Mouse (Mus musculus) heart, embryonic 10.5 days (tissue): ENCODE data around the gene Cct3. TPM values are rescaled to one million over a fixed set of nuclear protein-coding genes. Genes with fewer than 3 reads are reported as not detected.

Experiments
- DNase-seq: peaks from one replicate; pipeline ENCODE4 v3.0.0-alpha.2; 2017; ENCODE audit warnings: low spot score
- H3K27ac ChIP-seq: fragments of 300-500 bp; sonication (generic); 2 replicates; pipeline ENCODE4 v1.5.1; 2016; ENCODE audit warnings: mild to moderate bottlenecking
- H3K27me3 ChIP-seq: fragments of 300-500 bp; sonication (generic); 2 replicates; pipeline ENCODE4 v1.6.1; 2016; ENCODE audit warnings: mild to moderate bottlenecking; ENCODE audit not compliant: poor library complexity, insufficient read depth, severe bottlenecking
- H3K36me3 ChIP-seq: fragments of 300-500 bp; sonication (generic); 2 replicates; pipeline ENCODE4 v1.6.1; 2016; ENCODE audit warnings: mild to moderate bottlenecking, moderate library complexity
- H3K4me1 ChIP-seq: fragments of 300-500 bp; sonication (generic); 2 replicates; pipeline ENCODE4 v1.6.1; 2016; ENCODE audit warnings: mild to moderate bottlenecking
- H3K4me3 ChIP-seq: fragments of 300-500 bp; sonication (generic); 2 replicates; pipeline ENCODE4 v1.5.1; 2016; ENCODE audit warnings: mild to moderate bottlenecking, moderate library complexity
- H3K9me3 ChIP-seq: fragments of 300-500 bp; sonication (generic); 2 replicates; pipeline ENCODE4 v1.6.1; 2016; ENCODE audit warnings: mild to moderate bottlenecking, moderate library complexity
- WGBS: fragments of 180-500 bp; shearing (Covaris S2); methylation state at CpG from one replicate; pipeline ENCODE4 v1.1.7; 2016; 5-methylcytosine and 5-hydroxymethylcytosine counted together
- polyA plus RNA-seq: library from polyadenylated mRNA; unstranded; fragments of >200 nt; fragmentation: Nextera tagmentation; extraction: Ambion mirVana; gene quantifications from 2 replicates; pipeline ENCODE4 v1.2.1, GENCODE M21; 2016

Gene Cct3
- polyA plus RNA-seq, 1 experiment from 2014 or later = 718 TPM

DNA sequence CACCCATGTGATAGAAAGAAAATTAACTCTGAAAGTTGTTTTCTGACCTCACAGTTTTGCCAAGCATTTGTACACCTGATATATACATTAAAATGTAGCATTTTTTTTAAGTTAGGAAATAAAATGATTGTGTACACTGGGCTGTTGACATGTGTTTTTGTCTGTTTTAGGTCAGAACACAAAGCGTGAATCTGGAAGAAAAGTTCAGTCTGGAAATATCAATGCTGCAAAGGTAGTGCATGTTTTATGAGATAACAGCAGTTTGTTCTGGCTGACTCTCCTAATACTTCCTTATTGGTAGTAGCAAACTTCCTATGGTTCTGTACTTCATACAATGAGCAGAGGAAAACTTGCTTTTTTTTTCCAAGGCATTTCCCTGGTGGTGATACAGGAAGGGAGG lies 2.3 kb downstream of the Cct3 start:
- peaks cover 56% of the 10 kb centered on the region for H3K36me3 ChIP-seq
- WGBS = 81% methylated on average over 1 of the region's 1 CpGs
- no peak overlapping the region for H3K27ac ChIP-seq
- H3K9me3 ChIP-seq = no peaks in the 10 kb centered on the region
- peaks cover 13% of the 10 kb centered on the region for H3K4me1 ChIP-seq
- H3K27me3 ChIP-seq = no peaks in the 10 kb centered on the region
- no peak for DNase-seq
- no peak overlapping the region for H3K4me3 ChIP-seq

DNA sequence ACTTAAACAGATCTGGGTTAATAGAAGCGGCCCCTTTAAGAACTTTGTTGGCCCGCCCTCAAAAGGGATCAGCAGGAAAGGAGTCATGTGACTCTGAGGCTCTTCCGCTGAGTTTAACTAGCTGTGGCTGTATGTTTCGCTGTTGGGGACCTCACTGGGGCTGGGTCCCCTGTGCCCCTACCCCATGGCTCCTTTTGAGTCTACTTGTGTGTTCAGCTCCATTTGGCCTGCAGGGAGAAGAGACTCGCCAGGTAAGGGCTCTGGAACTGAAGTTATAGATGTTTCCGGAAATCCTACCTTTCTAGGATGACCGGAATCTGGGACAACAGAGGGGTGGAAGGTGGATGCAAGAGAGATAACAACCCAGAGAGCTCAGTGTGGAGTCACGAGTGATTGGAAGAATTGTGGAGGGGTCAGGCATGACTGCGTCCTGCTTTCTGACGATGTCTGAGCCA lies 28.1 kb downstream of the Cct3 start, which contains the start of gene Glmp:
Gene Glmp, plus strand, starts transcription at position 73 of the 455 bp plus-strand sequence.
- Histone ChIP-seq H3K36me3 (peaks cover 71% of the 10 kb centered on the region), H3K4me3 (peak within 1 kb of the TSS; percentile 74), H3K9me3 (no peaks in the 10 kb centered on the region), H3K27me3 (no peaks in the 10 kb centered on the region), H3K4me1 (peaks cover 13% of the 10 kb centered on the region), H3K27ac (peak within 1 kb of the TSS; percentile 81)
- peak; percentile 86 for DNase-seq
- WGBS = under 1% methylated on average over 10 of the region's 10 CpGs

DNA sequence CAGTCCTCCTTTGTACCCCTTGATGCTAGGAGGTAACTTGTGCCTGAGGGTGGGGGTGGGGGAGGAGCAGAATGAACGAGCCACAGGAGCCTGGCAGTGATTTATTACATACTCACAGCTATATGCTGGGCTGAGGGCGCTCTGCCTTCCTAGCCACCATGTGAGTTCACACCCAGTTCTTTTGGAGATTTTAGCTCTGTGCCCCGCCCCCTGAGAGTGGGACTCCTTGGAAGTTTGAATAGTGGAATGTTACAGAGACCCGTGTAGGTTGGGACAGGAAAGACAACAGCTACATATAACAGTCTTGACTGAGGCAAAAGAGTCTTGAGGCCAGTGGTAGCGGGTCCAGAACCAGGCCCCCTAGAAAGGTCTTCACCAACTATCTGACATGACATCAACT lies 32.0 kb downstream of the Cct3 start:
- Histone ChIP-seq H3K36me3 (peaks cover 38% of the 10 kb centered on the region), H3K4me1 (peaks cover 22% of the 10 kb centered on the region), H3K9me3 (no peaks in the 10 kb centered on the region), H3K27ac (no peak overlapping the region), H3K27me3 (peaks cover 10% of the 10 kb centered on the region), H3K4me3 (no peak overlapping the region)
- DNase-seq = no peak
- 78% methylated on average over 5 of the region's 5 CpGs for WGBS

DNA sequence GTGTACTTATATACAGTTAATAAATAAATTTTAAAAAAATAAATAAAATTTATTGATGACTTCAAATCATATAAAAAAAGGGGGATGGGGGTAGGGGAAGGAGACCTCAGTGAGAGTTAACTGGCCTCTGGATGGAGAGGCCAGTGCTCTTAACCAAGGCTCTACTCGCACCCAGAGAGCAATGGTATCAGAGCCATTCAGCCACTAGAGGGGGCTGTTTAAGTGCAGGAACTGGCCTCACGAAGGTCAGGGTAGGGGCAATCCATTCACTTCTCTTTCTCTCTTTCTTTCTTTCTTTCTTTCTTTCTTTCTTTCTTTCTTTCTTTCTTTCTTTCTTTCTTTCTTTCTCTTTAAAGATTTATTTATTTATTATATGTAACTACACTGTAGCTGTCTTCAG lies 34.4 kb downstream of the Cct3 start:
- H3K4me1 ChIP-seq = peaks cover 25% of the 10 kb centered on the region
- no peaks in the 10 kb centered on the region for H3K9me3 ChIP-seq
- H3K27me3 ChIP-seq = peaks cover 10% of the 10 kb centered on the region
- DNase-seq = no peak
- H3K27ac ChIP-seq = no peak overlapping the region
- H3K36me3 ChIP-seq = peaks cover 37% of the 10 kb centered on the region
- H3K4me3 ChIP-seq = no peak overlapping the region
- WGBS = 28% methylated on average over 2 of the region's 2 CpGs

DNA sequence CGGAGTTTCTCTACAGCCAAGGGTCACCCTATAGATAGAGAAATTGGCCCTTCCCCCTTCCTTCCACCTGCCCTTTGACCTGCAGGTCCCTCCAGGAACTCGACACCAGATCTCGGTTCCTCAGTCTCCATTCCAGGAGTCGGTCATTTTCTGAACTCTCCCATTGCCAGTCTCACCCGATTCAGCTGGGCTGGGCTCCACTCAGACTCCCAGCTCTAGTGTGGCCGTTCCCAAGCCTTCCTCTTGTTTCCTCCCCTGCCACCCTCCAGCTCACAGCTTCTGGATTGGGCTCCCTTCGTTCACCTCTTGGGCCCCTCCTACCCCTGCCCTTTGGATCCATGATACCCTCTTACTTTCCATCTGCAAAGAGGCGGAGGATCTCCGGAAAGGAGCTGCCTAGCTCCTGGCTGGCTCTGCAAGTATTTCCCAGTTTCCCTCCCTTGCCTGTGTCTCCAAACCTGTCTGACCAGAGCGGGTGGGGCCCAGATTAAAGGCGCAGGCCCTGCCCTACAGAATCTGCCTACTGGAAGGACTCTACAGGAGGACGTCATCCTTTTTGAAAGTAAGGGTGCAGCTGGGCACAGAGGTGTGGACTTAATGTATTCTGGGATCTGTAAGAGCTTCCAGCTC lies 37.2 kb downstream of the Cct3 start:
- peaks cover 16% of the 10 kb centered on the region for H3K36me3 ChIP-seq

DNA sequence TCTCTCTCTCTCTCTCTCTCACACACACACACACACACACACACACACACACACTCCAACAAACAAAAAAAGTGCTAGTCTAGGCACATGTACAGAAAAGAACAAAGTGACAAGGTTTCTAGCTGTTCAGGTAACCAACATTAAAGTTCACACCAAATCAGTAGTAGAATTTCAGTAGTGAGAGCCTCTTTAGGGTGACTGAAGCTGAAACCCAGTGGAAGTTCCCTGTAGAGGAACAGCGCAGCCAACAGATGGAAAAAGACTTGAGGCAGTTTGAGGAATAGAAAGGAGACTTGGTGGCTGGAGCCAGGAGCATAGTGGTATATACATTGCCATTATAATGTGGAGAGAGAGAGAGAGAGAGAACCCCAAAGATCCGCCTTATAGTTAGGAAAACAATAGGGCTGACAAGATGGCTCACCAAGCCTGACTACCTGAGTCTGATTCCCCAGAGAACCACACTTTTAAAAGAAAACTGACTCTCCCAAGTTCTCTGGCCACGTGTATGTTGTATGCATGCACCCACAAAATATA lies 38.1 kb downstream of the Cct3 start:
- 36% methylated on average over 3 of the region's 3 CpGs for WGBS
- Histone ChIP-seq H3K4me1 (peaks cover 36% of the 10 kb centered on the region), H3K27me3 (peaks cover 10% of the 10 kb centered on the region), H3K36me3 (peaks cover 8% of the 10 kb centered on the region; the same call in 1 of the 2 replicates), H3K4me3 (peak overlapping the region; percentile 75), H3K9me3 (no peaks in the 10 kb centered on the region), H3K27ac (peak overlapping the region; percentile 98)
- DNase-seq = no peak

More for the DNA sequence above, 37.2 kb downstream of the Cct3 start:
- peaks cover 37% of the 10 kb centered on the region for H3K4me1 ChIP-seq
- H3K27ac ChIP-seq = peak overlapping the region; percentile 56; the same call in 1 of the 2 replicates
- no peaks in the 10 kb centered on the region for H3K9me3 ChIP-seq
- no peak for DNase-seq
- peak overlapping the region; percentile 8; the same call in 1 of the 2 replicates for H3K4me3 ChIP-seq
- peaks cover 10% of the 10 kb centered on the region for H3K27me3 ChIP-seq
- 47% methylated on average over 12 of the region's 12 CpGs for WGBS

DNA sequence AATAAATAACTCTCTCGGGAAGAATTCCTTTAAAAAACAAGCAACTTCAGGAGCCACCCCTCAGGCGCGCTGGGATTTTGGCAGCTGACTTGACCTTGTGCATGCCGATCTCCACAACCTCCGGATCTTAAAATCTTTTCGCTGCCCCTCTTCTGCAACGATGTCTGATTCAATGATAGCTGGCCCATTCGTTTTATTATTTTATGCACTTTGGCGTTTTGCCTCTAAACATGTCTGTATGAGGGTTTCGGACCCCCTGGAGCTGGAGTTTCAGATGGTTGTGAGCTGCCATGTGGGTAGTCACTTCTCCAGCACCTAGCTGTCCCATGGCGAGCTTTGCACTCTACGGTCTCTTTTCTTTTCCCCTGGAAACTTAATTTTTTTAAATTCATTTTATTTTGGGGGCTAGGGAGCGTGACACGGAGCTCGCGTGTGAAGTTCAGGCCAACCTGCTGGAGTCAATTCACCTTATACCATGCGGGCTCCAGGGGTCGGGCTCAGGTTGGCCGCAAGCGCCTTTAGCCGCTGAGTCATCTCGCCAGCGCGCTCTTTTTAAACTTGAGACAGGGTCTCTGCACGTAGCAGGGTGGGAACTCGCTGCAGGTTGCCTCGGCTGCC lies 38.6 kb downstream of the Cct3 start:
- 2% methylated on average over 27 of the region's 27 CpGs for WGBS

DNA sequence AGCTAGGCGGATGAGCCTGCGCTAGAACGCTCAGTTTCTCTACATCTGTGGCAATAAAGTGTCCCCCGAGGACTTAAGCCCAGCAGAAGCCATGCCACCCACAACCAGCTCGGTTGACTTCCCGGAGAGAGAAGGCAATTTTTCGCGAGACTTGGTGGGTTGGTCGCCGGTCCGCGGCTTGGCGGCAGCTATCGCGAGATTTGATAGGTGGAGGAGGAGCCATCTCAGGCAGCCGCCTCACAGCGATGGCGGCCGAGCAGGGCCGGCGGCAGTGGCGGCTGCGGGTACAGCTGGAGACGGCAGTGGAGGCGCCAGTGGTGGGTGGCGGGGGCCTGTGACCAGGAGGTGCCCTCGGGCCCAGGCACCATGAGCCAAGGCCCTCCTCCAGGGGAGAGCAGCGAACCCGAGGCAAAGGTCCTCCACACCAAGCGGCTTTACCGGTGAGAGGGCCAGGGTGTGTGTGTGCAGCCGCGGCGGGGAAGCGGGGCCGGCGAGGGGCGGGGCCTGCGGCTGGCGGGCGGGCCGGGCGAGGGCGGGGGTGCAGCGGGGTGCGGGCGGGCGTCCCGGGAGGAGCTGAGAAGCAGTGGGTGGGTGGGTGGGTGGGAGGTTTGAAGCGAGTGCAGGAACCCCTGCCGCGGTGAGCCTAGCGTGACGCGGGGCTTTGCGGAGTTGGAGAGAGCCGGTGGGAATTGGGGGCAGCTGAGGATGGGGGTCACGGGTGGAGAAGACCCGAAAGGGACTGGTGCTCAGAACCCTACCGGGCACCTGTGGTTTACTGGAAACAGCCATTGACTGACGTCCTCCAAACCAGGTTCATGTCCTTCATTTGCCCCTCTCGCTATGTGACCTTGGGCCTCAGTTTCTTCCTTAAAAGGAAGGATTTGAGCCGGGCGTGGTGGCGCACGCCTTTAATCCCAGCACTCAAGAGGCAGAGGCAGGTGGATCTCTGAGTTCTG lies 39.4 kb downstream of the Cct3 start, which contains the start of the genes Tmem79 and Smg5:
Gene Tmem79, minus strand, starts transcription at position 91 of the 956 bp plus-strand sequence.
Gene Smg5, plus strand, starts transcription at position 203 of the 956 bp plus-strand sequence.
- Histone ChIP-seq H3K9me3 (no peaks in the 10 kb centered on the region), H3K36me3 (peaks cover 8% of the 10 kb centered on the region; the same call in 1 of the 2 replicates), H3K4me1 (peaks cover 36% of the 10 kb centered on the region), H3K27me3 (peaks cover 10% of the 10 kb centered on the region), H3K27ac (peak within 1 kb of the TSS; percentile 98), H3K4me3 (peak within 1 kb of the TSS; percentile 75)
- peak; percentile 99 for DNase-seq
- WGBS = 2% methylated on average over 66 of the region's 66 CpGs

More for the DNA sequence above, 38.6 kb downstream of the Cct3 start:
- H3K4me3 ChIP-seq = peak overlapping the region; percentile 75
- peaks cover 36% of the 10 kb centered on the region for H3K4me1 ChIP-seq
- peak overlapping the region; percentile 98 for H3K27ac ChIP-seq
- DNase-seq = no peak
- H3K9me3 ChIP-seq = no peaks in the 10 kb centered on the region
- H3K36me3 ChIP-seq = peaks cover 5% of the 10 kb centered on the region; the same call in 1 of the 2 replicates
- H3K27me3 ChIP-seq = peaks cover 10% of the 10 kb centered on the region

DNA sequence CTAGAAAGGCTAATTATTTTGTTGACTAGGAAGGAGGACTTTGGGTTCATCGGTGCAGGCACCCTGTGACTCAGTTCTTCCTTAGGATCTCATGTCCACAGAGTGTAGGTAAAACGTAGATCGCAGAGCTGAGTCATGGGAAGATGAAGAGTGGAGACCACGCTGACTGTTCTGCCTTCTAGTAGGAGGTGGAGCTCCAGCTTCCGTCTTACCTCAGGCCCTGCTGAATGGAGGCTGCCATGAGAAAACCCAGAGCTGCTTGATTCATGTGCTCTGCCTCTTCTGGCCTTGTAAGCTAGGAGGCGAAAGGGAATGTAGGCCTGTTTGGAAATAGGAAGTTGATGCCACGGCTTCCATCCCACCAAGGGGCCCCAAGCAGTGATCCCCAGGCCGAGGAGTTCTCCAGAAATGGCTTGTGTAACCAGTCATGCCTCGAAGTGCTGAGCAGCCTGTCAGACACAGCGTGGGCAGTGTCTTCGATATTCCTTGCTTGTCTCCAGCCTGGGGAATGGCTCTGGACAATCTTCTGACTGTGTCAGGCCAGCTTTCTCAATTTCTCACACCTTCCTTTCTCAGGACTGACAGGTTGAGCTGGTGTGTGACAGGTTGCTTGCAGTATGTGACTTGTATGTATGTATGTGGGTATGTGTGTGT lies 40.6 kb downstream of the Cct3 start:
- H3K9me3 ChIP-seq = no peaks in the 10 kb centered on the region
- H3K27me3 ChIP-seq = peaks cover 7% of the 10 kb centered on the region
- peak overlapping the region; percentile 98 for H3K27ac ChIP-seq
- H3K4me1 ChIP-seq = peaks cover 36% of the 10 kb centered on the region
- peaks cover 19% of the 10 kb centered on the region for H3K36me3 ChIP-seq
- WGBS = 63% methylated on average over 11 of the region's 11 CpGs
- DNase-seq = peak; percentile 84
- peak overlapping the region; percentile 75 for H3K4me3 ChIP-seq

DNA sequence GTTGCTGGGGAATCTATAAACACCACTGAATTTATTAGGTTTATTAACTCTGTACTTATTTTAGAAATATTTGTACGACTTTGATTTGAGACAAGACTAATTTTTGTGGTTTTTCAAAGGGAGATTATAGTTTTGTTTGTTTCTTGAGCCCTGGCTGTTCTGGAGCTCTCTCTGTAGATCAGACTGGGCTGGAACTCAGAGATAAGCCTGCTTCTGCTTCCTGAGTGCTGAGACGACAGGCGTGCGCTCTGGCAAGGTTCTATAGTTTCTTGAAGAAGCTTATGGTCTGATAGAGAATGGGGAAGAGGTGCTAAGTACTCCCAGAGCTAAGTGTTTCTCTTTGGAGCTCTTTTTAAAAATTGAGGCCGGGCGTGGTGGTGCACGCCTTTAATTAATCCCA lies 41.4 kb downstream of the Cct3 start:
- Histone ChIP-seq H3K27ac (no peak overlapping the region; the same call in 1 of the 2 replicates), H3K36me3 (peaks cover 28% of the 10 kb centered on the region), H3K4me3 (peak overlapping the region; percentile 75; the same call in 1 of the 2 replicates), H3K9me3 (no peaks in the 10 kb centered on the region), H3K27me3 (0 out of 2 replicates have a peak, but pooled peaks cover under 1% of the 10 kb centered on the region), H3K4me1 (peaks cover 31% of the 10 kb centered on the region)
- WGBS = 68% methylated on average over 7 of the region's 7 CpGs
- DNase-seq = peak; percentile 77

DNA sequence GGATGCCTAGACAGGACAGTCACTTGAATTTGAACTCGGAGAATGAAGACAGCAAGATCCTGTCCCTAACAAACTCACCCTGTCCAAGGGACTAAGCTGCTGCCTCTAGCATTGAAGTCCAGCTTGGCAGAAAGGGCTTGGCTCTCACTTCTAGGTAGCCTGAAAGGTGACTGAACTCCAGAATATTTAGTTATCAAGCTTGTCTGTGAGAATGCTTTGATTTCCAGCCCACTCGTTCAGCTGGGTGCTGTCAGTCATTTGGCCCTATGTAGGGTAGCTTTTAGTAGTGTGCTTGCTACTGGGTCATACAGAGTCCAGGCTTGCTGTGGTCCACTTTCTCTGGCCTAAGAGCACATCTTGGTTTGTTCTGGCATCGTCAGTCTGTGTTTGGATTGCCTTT lies 42.1 kb downstream of the Cct3 start:
- peaks cover 34% of the 10 kb centered on the region for H3K36me3 ChIP-seq
- DNase-seq = no peak
- no peaks in the 10 kb centered on the region for H3K9me3 ChIP-seq
- H3K27ac ChIP-seq = no peak overlapping the region
- WGBS = 77% methylated on average over 3 of the region's 3 CpGs
- no peak overlapping the region for H3K4me3 ChIP-seq
- H3K4me1 ChIP-seq = peaks cover 26% of the 10 kb centered on the region
- no peaks in the 10 kb centered on the region for H3K27me3 ChIP-seq

DNA sequence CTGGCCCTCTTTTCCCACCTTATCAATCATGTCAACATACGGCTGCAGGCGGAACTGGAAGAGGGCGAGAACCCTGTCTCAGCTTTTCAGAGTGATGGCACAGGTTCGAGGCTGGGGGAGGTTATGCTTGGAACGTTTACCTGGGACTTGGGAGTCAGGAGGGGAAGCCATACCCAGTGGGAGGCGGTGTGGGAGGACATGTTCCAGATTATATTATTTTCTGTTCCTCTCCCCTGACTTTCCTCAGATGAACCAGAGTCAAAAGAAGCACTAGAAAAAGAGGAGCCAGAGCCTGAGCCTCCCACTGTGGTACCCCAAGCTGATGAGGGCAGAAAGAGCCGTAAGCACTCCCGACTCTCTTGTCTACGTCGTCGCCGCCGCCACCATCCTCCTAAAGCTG lies 53.8 kb downstream of the Cct3 start:
- 72% methylated on average over 13 of the region's 13 CpGs for WGBS
- H3K27ac ChIP-seq = no peak overlapping the region
- no peaks in the 10 kb centered on the region for H3K27me3 ChIP-seq
- no peak for DNase-seq
- H3K36me3 ChIP-seq = peaks cover 100% of the 10 kb centered on the region
- H3K4me3 ChIP-seq = no peak overlapping the region
- no peaks in the 10 kb centered on the region for H3K9me3 ChIP-seq
- H3K4me1 ChIP-seq = 0 out of 2 replicates have a peak, but pooled peaks cover 3% of the 10 kb centered on the region
